Mouse (Mus musculus) CH12.LX (cell line): Measurements from ENCODE around the gene Wdr59. TPM values are rescaled to one million over a fixed set of nuclear protein-coding genes. Genes with fewer than 3 reads are reported as not detected.
A peak's percentile ranks its signal among the peaks of the same experiment; 100 is the strongest.

ENCODE experiments used
- DNase-seq: peaks from one replicate; pipeline ENCODE4 v3.0.0-alpha.2; 2013; ENCODE audit errors: extremely low read depth
- H3K27ac ChIP-seq: 2 replicates; pipeline ENCODE4 v1.5.1; 2012; ENCODE audit warnings: low read depth, mild to moderate bottlenecking, control low read depth, moderate library complexity; ENCODE audit not compliant: insufficient read depth
- H3K27me3 ChIP-seq: replicated peaks from 2 replicates; pipeline ENCODE3; 2012; ENCODE audit warnings: inconsistent platforms
- H3K36me3 ChIP-seq, 2 experiments: replicated peaks in 1 of 2; 2 replicates each; pipeline versions ENCODE3 to v1.6.1; 2012; ENCODE audit warnings: inconsistent platforms in 1 of 2, low read length in 1 of 2, mild to moderate bottlenecking in 1 of 2, mixed read lengths in 1 of 2, moderate library complexity in 1 of 2; ENCODE audit not compliant: control insufficient read depth in 1 of 2, insufficient read depth in 1 of 2
- H3K4me1 ChIP-seq, 2 experiments: 2 replicates each; pipeline ENCODE4 v1.6.1; 2012; ENCODE audit warnings: inconsistent platforms in 1 of 2, moderate library complexity in 1 of 2; ENCODE audit not compliant: insufficient read depth in 2 of 2, control insufficient read depth in 1 of 2
- H3K4me2 ChIP-seq: 2 replicates; pipeline ENCODE4 v1.6.1; 2012; ENCODE audit warnings: low read depth, mild to moderate bottlenecking, control low read depth; ENCODE audit not compliant: poor library complexity, insufficient read depth, severe bottlenecking
- H3K4me3 ChIP-seq, 3 experiments: fragments of 150-350 bp in 1 of 3; sonication (generic) in 1 of 3; replicated peaks in 1 of 3; 2 replicates each; pipeline versions ENCODE3 to v1.5.1; 2011 to 2012; ENCODE audit warnings: low read depth in 2 of 3, low read length in 2 of 3, mild to moderate bottlenecking in 2 of 3, moderate library complexity in 2 of 3, control low read depth in 1 of 3, improper control_type of control experiment in 1 of 3, inconsistent platforms in 1 of 3, mixed read lengths in 1 of 3; ENCODE audit not compliant: poor library complexity in 1 of 3
- H3K79me2 ChIP-seq: replicated peaks from 2 replicates; pipeline ENCODE4 v1.6.1; 2012; ENCODE audit warnings: mild to moderate bottlenecking, moderate library complexity; ENCODE audit not compliant: control insufficient read depth, poor library complexity, insufficient read depth, severe bottlenecking; ENCODE audit errors: extremely low read depth
- H3K9ac ChIP-seq: 2 replicates; pipeline ENCODE4 v1.6.1; 2012; ENCODE audit warnings: low read depth, mild to moderate bottlenecking, control low read depth, moderate library complexity; ENCODE audit not compliant: insufficient read depth
- H3K9me3 ChIP-seq: replicated peaks from 2 replicates; pipeline ENCODE3; 2012; ENCODE audit warnings: low read length, inconsistent platforms, mixed read lengths
- BHLHE40 ChIP-seq: IDR thresholded peaks from 2 replicates; pipeline ENCODE4 v1.6.1; 2011; ENCODE audit warnings: mild to moderate bottlenecking, low read depth, low read length, improper control_type of control experiment
- CHD1 ChIP-seq: IDR thresholded peaks from 2 replicates; pipeline ENCODE4 v1.6.1; 2012; ENCODE audit warnings: low read depth, low read length, improper control_type of control experiment, inconsistent platforms
- CHD2 ChIP-seq: IDR thresholded peaks from 2 replicates; pipeline ENCODE4 v1.6.1; 2011; ENCODE audit warnings: low read length, improper control_type of control experiment
- EP300 ChIP-seq: IDR thresholded peaks from 2 replicates; pipeline ENCODE4 v1.6.1; 2011; ENCODE audit warnings: low read length, improper control_type of control experiment
- ETS1 ChIP-seq: conservative IDR thresholded peaks from 2 replicates; pipeline ENCODE4 v1.6.1; 2012; ENCODE audit warnings: low read depth, mild to moderate bottlenecking, inconsistent platforms, low read length, improper control_type of control experiment, moderate library complexity
- GABPA ChIP-seq: IDR thresholded peaks from 2 replicates; pipeline ENCODE4 v1.6.1; 2012; ENCODE audit warnings: low read depth, low read length, improper control_type of control experiment, inconsistent platforms; ENCODE audit not compliant: insufficient replicate concordance
- JUN ChIP-seq: IDR thresholded peaks from 2 replicates; pipeline ENCODE4 v1.6.1; 2011; ENCODE audit warnings: low read depth, mild to moderate bottlenecking, low read length, improper control_type of control experiment, moderate library complexity; ENCODE audit not compliant: insufficient read depth
- JUND ChIP-seq: conservative IDR thresholded peaks from 2 replicates; pipeline ENCODE4 v1.6.1; 2011; ENCODE audit warnings: low read depth, low read length, improper control_type of control experiment
- KAT2A ChIP-seq: IDR thresholded peaks from 2 replicates; pipeline ENCODE4 v1.6.1; 2012; ENCODE audit warnings: low read length, improper control_type of control experiment, inconsistent platforms; ENCODE audit not compliant: insufficient replicate concordance
- MAFK ChIP-seq: IDR thresholded peaks from 2 replicates; pipeline ENCODE4 v1.6.1; 2011; ENCODE audit warnings: low read length, improper control_type of control experiment; ENCODE audit not compliant: insufficient replicate concordance
- MAX ChIP-seq: IDR thresholded peaks from 2 replicates; pipeline ENCODE4 v1.6.1; 2011; ENCODE audit warnings: low read length, improper control_type of control experiment
- MAZ ChIP-seq: IDR thresholded peaks from 2 replicates; pipeline ENCODE4 v1.6.1; 2012; ENCODE audit warnings: low read depth, mild to moderate bottlenecking, inconsistent platforms, low read length, improper control_type of control experiment, moderate library complexity
- MEF2A ChIP-seq: IDR thresholded peaks from 2 replicates; pipeline ENCODE4 v1.6.1; 2014; ENCODE audit warnings: low read depth, mild to moderate bottlenecking, inconsistent platforms, low read length, improper control_type of control experiment, borderline replicate concordance
- MYC ChIP-seq: IDR thresholded peaks from 2 replicates; pipeline ENCODE4 v1.6.1; 2011; ENCODE audit warnings: low read depth, mild to moderate bottlenecking, improper control_type of control experiment, low read length
- NRF1 ChIP-seq: IDR thresholded peaks from 2 replicates; pipeline ENCODE4 v1.6.1; 2014; ENCODE audit warnings: low read depth, mild to moderate bottlenecking, inconsistent platforms, low read length, improper control_type of control experiment, moderate library complexity
- PAX5 ChIP-seq: IDR thresholded peaks from 2 replicates; pipeline ENCODE4 v1.6.1; 2012; ENCODE audit warnings: low read length, inconsistent platforms, mixed read lengths
- POLR2A ChIP-seq: IDR thresholded peaks from 2 replicates; pipeline ENCODE4 v1.6.1; 2011; ENCODE audit warnings: low read depth, mild to moderate bottlenecking, improper control_type of control experiment, low read length
- SIN3A ChIP-seq: IDR thresholded peaks from 2 replicates; pipeline ENCODE4 v1.6.1; 2012; ENCODE audit warnings: low read length, improper control_type of control experiment, inconsistent platforms
- SMC3 ChIP-seq: IDR thresholded peaks from 2 replicates; pipeline ENCODE4 v1.6.1; 2011; ENCODE audit warnings: low read depth, low read length, improper control_type of control experiment
- TCF12 ChIP-seq: IDR thresholded peaks from 2 replicates; pipeline ENCODE4 v1.6.1; 2014; ENCODE audit warnings: low read depth, mild to moderate bottlenecking, inconsistent platforms, low read length, improper control_type of control experiment
- UBTF ChIP-seq: IDR thresholded peaks from 2 replicates; pipeline ENCODE4 v1.6.1; 2012; ENCODE audit warnings: low read depth, mild to moderate bottlenecking, inconsistent platforms, low read length, improper control_type of control experiment, moderate library complexity
- USF1 ChIP-seq: IDR thresholded peaks from 2 replicates; pipeline ENCODE4 v1.6.1; 2014; ENCODE audit warnings: low read depth, mild to moderate bottlenecking, inconsistent platforms, low read length, improper control_type of control experiment
- ZKSCAN1 ChIP-seq: IDR thresholded peaks from 2 replicates; pipeline ENCODE4 v1.6.1; 2012; ENCODE audit warnings: low read depth, inconsistent platforms, low read length, improper control_type of control experiment, borderline replicate concordance
- ZNF384 ChIP-seq: IDR thresholded peaks from 2 replicates; pipeline ENCODE4 v1.6.1; 2012; ENCODE audit warnings: low read depth, low read length, improper control_type of control experiment, inconsistent platforms
- dilution Hi-C: fragments of 300-500 bp; cut with MboI; formaldehyde crosslinking; loops from 2 replicates; pipeline ENCODE4 v1.14.3; 2020; ENCODE audit warnings: low sequenced_read_pairs; ENCODE audit not compliant: extremely low pct_unique_long_range_greater_than_20kb, extremely low pct_ligation_motif_present
- in situ Hi-C: fragments of 300-500 bp; cut with MboI; formaldehyde crosslinking; loops from 3 replicates; pipeline ENCODE4 v1.14.3; 2019; ENCODE audit warnings: low sequenced_read_pairs, low pct_ligation_motif_present, low pct_unique_long_range_greater_than_20kb, mixed read lengths
- polyA plus RNA-seq: library from polyadenylated mRNA; unstranded; fragments of >175 nt; gene quantifications from 2 replicates; pipeline ENCODE4 v1.2.1, GENCODE M21; 2012; ENCODE audit warnings: low read depth; ENCODE audit not compliant: insufficient read length
- total RNA-seq, 2 experiments: library from RNA; depleted of rRNA; stranded (reverse); fragments of 300-350 nt in 1 of 2; fragments of >200 nt in 1 of 2; gene quantifications; 2 replicates each; pipeline ENCODE4 v1.2.3; 2012 to 2014

Gene Wdr59
- total and polyA plus RNA-seq, 3 experiments: 6.2 to 15.6 (median 8.1) TPM

DNA sequence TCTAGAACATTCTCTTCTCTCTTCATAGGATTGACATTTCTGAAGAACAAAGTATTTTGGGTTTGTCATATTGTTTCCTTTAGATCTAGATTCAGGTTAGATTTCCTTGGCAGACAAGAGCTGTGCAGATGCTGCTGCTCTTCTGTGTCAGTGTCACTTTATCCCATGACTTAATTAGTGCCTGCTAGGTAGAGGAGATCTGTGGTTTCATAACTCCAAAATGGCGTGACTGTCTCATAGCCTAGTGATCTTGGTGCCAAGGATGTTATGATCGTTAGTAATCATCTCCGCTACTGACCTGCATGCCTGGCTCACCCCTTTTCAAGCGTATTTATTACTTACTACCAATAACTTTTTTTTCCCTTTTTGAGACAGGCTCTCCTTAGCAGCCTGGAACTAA is 48.0 kb upstream of the Wdr59 start:
- no peak for DNase-seq
- H3K79me2 ChIP-seq: no peaks in the 10 kb centered on the region
- H3K4me1 ChIP-seq: peaks cover 5 to 63% of the 10 kb centered on the region in 2 experiments; a peak in 3 of 4 replicates
- peak overlapping the region; percentile 90 for H3K4me2 ChIP-seq
- H3K27me3 ChIP-seq: no peaks in the 10 kb centered on the region
- peak overlapping the region in 1 of 3 experiments; percentile 35 for H3K4me3 ChIP-seq
- dilution Hi-C loops: no loop called here
- TF ChIP-seq MAFK: no peak
- no peak for TF ChIP-seq MAZ
- TF ChIP-seq NRF1: no peak
- no peak for TF ChIP-seq EP300
- no peak for TF ChIP-seq JUND
- no peak for TF ChIP-seq SMC3
- TF ChIP-seq ETS1: no peak
- TF ChIP-seq BHLHE40: no peak
- no peak for TF ChIP-seq CHD2
- TF ChIP-seq UBTF: no peak
- TF ChIP-seq CHD1: no peak
- no peak for TF ChIP-seq KAT2A
- no peak for TF ChIP-seq PAX5
- no peak for TF ChIP-seq GABPA
- no peaks in the 10 kb centered on the region for H3K9me3 ChIP-seq
- H3K9ac ChIP-seq: peak overlapping the region; percentile 37
- H3K27ac ChIP-seq: no peak overlapping the region
- in situ Hi-C loops: no loop called here
- peaks cover 0 to 2% of the 10 kb centered on the region in 2 experiments for H3K36me3 ChIP-seq

DNA sequence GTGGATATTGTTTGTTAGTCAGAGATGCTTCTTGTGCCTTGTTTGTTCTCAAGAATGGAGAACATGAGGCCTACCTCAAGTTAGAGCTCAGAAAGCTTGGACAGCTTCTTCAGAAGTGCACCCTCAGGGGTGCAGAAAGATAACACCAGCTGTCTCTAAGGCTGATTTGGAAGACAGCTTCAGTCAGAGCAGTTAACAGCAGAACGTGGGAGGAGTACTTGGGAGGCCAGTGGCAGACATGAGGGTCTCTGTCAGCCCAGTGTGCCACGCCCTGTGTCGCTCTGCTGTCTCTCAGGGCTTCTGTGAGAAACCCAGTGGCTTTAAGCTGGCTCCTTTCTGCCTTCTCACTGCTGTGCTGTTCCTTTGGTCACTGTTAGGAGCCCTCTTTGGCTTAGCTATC is 46.1 kb upstream of the Wdr59 start:
- Histone ChIP-seq H3K9me3 (no peaks in the 10 kb centered on the region), H3K79me2 (no peaks in the 10 kb centered on the region), H3K4me3 (no peak overlapping the region), H3K4me2 (no peak overlapping the region), H3K4me1 (peaks cover 5 to 57% of the 10 kb centered on the region in 2 experiments; a peak in 3 of 4 replicates), H3K9ac (no peak overlapping the region), H3K36me3 (peaks cover 0 to 4% of the 10 kb centered on the region in 2 experiments), H3K27me3 (no peaks in the 10 kb centered on the region), H3K27ac (no peak overlapping the region)
- in situ Hi-C loops: no loop called here
- no peak for TF ChIP-seq MAFK
- no peak for TF ChIP-seq JUN
- TF ChIP-seq POLR2A: no peak
- no peak for TF ChIP-seq BHLHE40
- TF ChIP-seq MAZ: no peak
- no peak for TF ChIP-seq CHD1
- TF ChIP-seq MEF2A: no peak
- TF ChIP-seq MYC: no peak
- TF ChIP-seq ZKSCAN1: no peak
- TF ChIP-seq CHD2: no peak
- TF ChIP-seq MAX: no peak
- TF ChIP-seq TCF12: no peak
- TF ChIP-seq USF1: no peak
- no peak for TF ChIP-seq SIN3A
- no peak for TF ChIP-seq ZNF384
- no peak for DNase-seq
- dilution Hi-C loops: no loop called here
